In the genomic region with DNA sequence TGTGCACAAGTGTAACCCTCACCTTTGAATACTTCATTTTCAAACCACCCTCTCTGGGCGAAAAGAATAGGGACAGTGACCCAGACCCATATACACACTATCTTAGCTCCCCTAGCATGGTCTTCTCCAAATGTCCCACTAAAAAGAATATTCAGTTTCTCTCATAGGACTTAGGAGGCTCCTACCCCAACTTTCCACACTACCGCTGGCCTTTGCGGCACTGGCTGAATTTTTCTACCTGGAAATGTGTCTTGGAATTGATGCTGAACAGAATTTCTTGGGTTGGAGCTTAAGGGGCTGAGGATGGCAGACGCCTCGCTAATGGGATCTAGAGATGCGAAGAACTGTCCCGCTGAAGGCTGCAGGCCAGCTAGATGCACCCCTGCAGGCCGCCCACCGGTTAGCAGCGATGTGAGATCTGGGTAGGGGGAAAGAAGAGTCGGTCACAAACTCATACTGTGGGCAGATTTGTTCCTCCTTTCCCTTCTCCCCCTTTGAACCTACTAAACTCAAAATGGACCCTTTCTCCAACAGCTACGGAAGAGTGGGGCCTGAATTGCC, we compare ENCODE assay signal across 8 mouse cellular contexts. TPM values are rescaled to one million over a fixed set of nuclear protein-coding genes. Genes with fewer than 3 reads are reported as not detected.
DNase-seq lines count a peak whose midpoint lies in the region; ATAC-seq and TF ChIP-seq lines count a peak whose summit lies in the region.

No protein-coding gene starts in this region.

- peak overlapping the region; percentile 68 for H3K4me3 ChIP-seq in heart, embryonic 11.5 days (ENCODE audit: low read depth, low read length)
- peak overlapping the region; percentile 6; the same call in 1 of the 2 replicates for H3K4me3 ChIP-seq in midbrain, postnatal 0 days (ENCODE audit: low read depth, low read length)
- H3K4me3 ChIP-seq in midbrain, embryonic 13.5 days (replicated peaks) = no peak overlapping the region
- H3K4me3 ChIP-seq in limb, embryonic 12.5 days (replicated peaks) = peak overlapping the region; percentile 64
- H3K4me3 ChIP-seq in stomach, embryonic 16.5 days (replicated peaks; ENCODE audit: low read length) = peak overlapping the region; percentile 64

- WGBS in heart, embryonic 11.5 days (ENCODE audit: insufficient replicate concordance) = 9% methylated on average over 12 of the region's 12 CpGs
- 4% methylated on average over 12 of the region's 12 CpGs for WGBS in midbrain, postnatal 0 days
- 3% methylated on average over 12 of the region's 12 CpGs for WGBS in midbrain, embryonic 13.5 days
- WGBS in limb, embryonic 12.5 days = under 1% methylated on average over 12 of the region's 12 CpGs
- 18% methylated on average over 12 of the region's 12 CpGs for WGBS in stomach, embryonic 16.5 days

- DNase-seq in heart, adult 11 months = no peak
- DNase-seq in midbrain, postnatal 0 days (ENCODE audit: low spot score) = no peak
- DNase-seq in left cerebral cortex, postnatal 4 days = no peak
- no peak for DNase-seq in thymus, postnatal 10 days (ENCODE audit: low spot score in 2 of 2)

- peak overlapping the region; percentile 98 for H3K4me2 ChIP-seq in heart, embryonic 11.5 days
- H3K4me2 ChIP-seq in midbrain, postnatal 0 days (ENCODE audit: low read depth, low read length, poor library complexity, severe bottlenecking) = no peak overlapping the region
- H3K4me2 ChIP-seq in midbrain, embryonic 13.5 days (replicated peaks) = no peak overlapping the region
- peak overlapping the region; percentile 94 for H3K4me2 ChIP-seq in limb, embryonic 12.5 days
- peak overlapping the region; percentile 35; the same call in 1 of the 2 replicates for H3K4me2 ChIP-seq in stomach, embryonic 16.5 days (ENCODE audit: low read depth, low read length)

- intact Hi-C loops in left cerebral cortex, postnatal 4 days (cut with DNase I) = loop anchor here (10.0 kb wide), 1 partner anchor 286 kb away; no protein-coding TSS in a partner anchor

- H3K36me3 ChIP-seq in heart, embryonic 11.5 days (ENCODE audit: control insufficient read depth, insufficient read depth, low read length) = no peaks in the 10 kb centered on the region
- H3K36me3 ChIP-seq in midbrain, postnatal 0 days (ENCODE audit: insufficient read depth, low read length) = no peaks in the 10 kb centered on the region
- H3K36me3 ChIP-seq in midbrain, embryonic 13.5 days = no peaks in the 10 kb centered on the region
- H3K36me3 ChIP-seq in limb, embryonic 12.5 days = no peaks in the 10 kb centered on the region
- no peaks in the 10 kb centered on the region for H3K36me3 ChIP-seq in stomach, embryonic 16.5 days (ENCODE audit: control insufficient read depth, insufficient read depth, low read length)

- H3K9ac ChIP-seq in heart, embryonic 11.5 days (ENCODE audit: low read depth, low read length) = no peak overlapping the region; the same call in 1 of the 2 replicates
- no peak overlapping the region for H3K9ac ChIP-seq in midbrain, postnatal 0 days (replicated peaks; ENCODE audit: low read length, poor library complexity, severe bottlenecking)
- H3K9ac ChIP-seq in midbrain, embryonic 13.5 days (replicated peaks) = no peak overlapping the region
- H3K9ac ChIP-seq in limb, embryonic 12.5 days (replicated peaks) = peak overlapping the region; percentile 76; the same call in 1 of the 2 replicates
- peak overlapping the region; percentile 60 for H3K9ac ChIP-seq in stomach, embryonic 16.5 days (ENCODE audit: low read length)

- H3K27ac ChIP-seq in heart, embryonic 11.5 days (ENCODE audit: low read depth, low read length) = no peak overlapping the region
- H3K27ac ChIP-seq in midbrain, postnatal 0 days (ENCODE audit: low read depth, low read length) = no peak overlapping the region
- H3K27ac ChIP-seq in midbrain, embryonic 13.5 days = no peak overlapping the region
- H3K27ac ChIP-seq in limb, embryonic 12.5 days = no peak overlapping the region; the same call in 1 of the 2 replicates
- H3K27ac ChIP-seq in stomach, embryonic 16.5 days (ENCODE audit: low read length) = no peak overlapping the region

- ATAC-seq in heart, embryonic 11.5 days (replicated peaks; ENCODE audit: insufficient number of reproducible peaks, low FRiP score, low TSS enrichment) = no peak
- ATAC-seq in midbrain, postnatal 0 days (ENCODE audit: low FRiP score) = no peak
- ATAC-seq in midbrain, embryonic 13.5 days = no peak
- ATAC-seq in limb, embryonic 12.5 days (ENCODE audit: insufficient number of reproducible peaks, insufficient read depth, low FRiP score, low TSS enrichment, low read depth) = no peak
- no peak for ATAC-seq in stomach, embryonic 16.5 days (ENCODE audit: insufficient read depth, low FRiP score)

- peaks cover 7% of the 10 kb centered on the region; the same call in 1 of the 2 replicates for H3K4me1 ChIP-seq in heart, embryonic 11.5 days (ENCODE audit: control insufficient read depth, insufficient read depth, low read length)
- H3K4me1 ChIP-seq in midbrain, postnatal 0 days (ENCODE audit: insufficient read depth, low read length) = 0 out of 2 replicates have a peak, but pooled peaks cover 4% of the 10 kb centered on the region
- H3K4me1 ChIP-seq in midbrain, embryonic 13.5 days (replicated peaks) = peaks cover 31% of the 10 kb centered on the region
- peaks cover 40% of the 10 kb centered on the region for H3K4me1 ChIP-seq in limb, embryonic 12.5 days (replicated peaks)
- H3K4me1 ChIP-seq in stomach, embryonic 16.5 days (ENCODE audit: control insufficient read depth, insufficient read depth, low read length) = 0 out of 2 replicates have a peak, but pooled peaks cover 16% of the 10 kb centered on the region

- no peak for TF ChIP-seq CTCF in midbrain, postnatal 0 days (IDR thresholded peaks at IDR 0.05)

- peaks cover 81% of the 10 kb centered on the region for H3K27me3 ChIP-seq in heart, embryonic 11.5 days (ENCODE audit: control insufficient read depth, insufficient read depth, low read length)
- H3K27me3 ChIP-seq in midbrain, postnatal 0 days (ENCODE audit: insufficient read depth, low read length) = peaks cover 69% of the 10 kb centered on the region
- peaks cover 97% of the 10 kb centered on the region for H3K27me3 ChIP-seq in midbrain, embryonic 13.5 days
- peaks cover 97% of the 10 kb centered on the region for H3K27me3 ChIP-seq in limb, embryonic 12.5 days
- peaks cover 74% of the 10 kb centered on the region for H3K27me3 ChIP-seq in stomach, embryonic 16.5 days (ENCODE audit: control insufficient read depth, insufficient read depth, low read length)

- H3K9me3 ChIP-seq in heart, embryonic 11.5 days (replicated peaks; ENCODE audit: control insufficient read depth, low read length) = no peaks in the 10 kb centered on the region
- H3K9me3 ChIP-seq in midbrain, postnatal 0 days (ENCODE audit: low read length) = no peaks in the 10 kb centered on the region
- H3K9me3 ChIP-seq in midbrain, embryonic 13.5 days = no peaks in the 10 kb centered on the region; the same call in 1 of the 2 replicates
- no peaks in the 10 kb centered on the region for H3K9me3 ChIP-seq in limb, embryonic 12.5 days
- no peaks in the 10 kb centered on the region for H3K9me3 ChIP-seq in stomach, embryonic 16.5 days (replicated peaks; ENCODE audit: control insufficient read depth, low read length)

RNA-seq across cellular contexts. Expression of gene Hlx, which starts 1.9 kb away (rescaled TPM):
- 5.0 and 7.0 TPM in 2 replicates for polyA plus RNA-seq in heart, embryonic 11.5 days (2014; fragmentation: Nextera tagmentation; extraction: Ambion mirVana)
- total RNA-seq in midbrain, postnatal 0 days (2014; rRNA removed) = 0.71 and 1.5 TPM in 2 replicates
- 1.5 and 1.9 TPM in 2 replicates for polyA plus RNA-seq in midbrain, postnatal 0 days (2015; fragmentation: Nextera tagmentation; extraction: Ambion mirVana)
- 1.1 and 1.4 TPM in 2 replicates for polyA plus RNA-seq in midbrain, embryonic 13.5 days (2015; fragmentation: Nextera tagmentation; extraction: Ambion mirVana)
- polyA plus RNA-seq in limb, embryonic 12.5 days (2016; fragmentation: Nextera tagmentation; extraction: Ambion mirVana) = 24.1 and 26.8 TPM in 2 replicates
- polyA plus RNA-seq in stomach, embryonic 16.5 days (2015; fragmentation: Nextera tagmentation; extraction: Ambion mirVana) = 6.6 and 8.3 TPM in 2 replicates
- 1 to 10 TPM; 1.2 to 1.4 TPM for total RNA-seq in left cerebral cortex, postnatal 4 days (2021)

Comparison
In these comparisons a context has a peak if more than half of its experiments do, and no peak if none do; other contexts are left out.
1. H3K4me2 ChIP-seq: peak in heart, embryonic 11.5 days (single experiment), limb, embryonic 12.5 days (single experiment) and stomach, embryonic 16.5 days (single experiment); none in midbrain, postnatal 0 days (single experiment) and midbrain, embryonic 13.5 days (single experiment).
2. H3K9ac ChIP-seq: peak in limb, embryonic 12.5 days (single experiment) and stomach, embryonic 16.5 days (single experiment); none in heart, embryonic 11.5 days (single experiment), midbrain, postnatal 0 days (single experiment) and midbrain, embryonic 13.5 days (single experiment).